Mouse (Mus musculus) heart, postnatal 36 days (tissue): ENCODE measurements around the gene Cabp2. TPM values are rescaled to one million over a fixed set of nuclear protein-coding genes. Genes with fewer than 3 reads are reported as not detected.
"Not testable (repeated sequence)": the region's sequence is repeated elsewhere in the genome, so short reads cannot be mapped to it uniquely, and the experiment has no call there.

ENCODE experiments used
- DNase-seq, 2 experiments: peaks; one replicate each; pipeline ENCODE4 v3.0.0; 2021 to 2022
- intact Hi-C: fragments of 180-260 bp; cut with DNase I; formaldehyde crosslinking; loops from one replicate; pipeline ENCODE4 v1.15.1; 2025
- total RNA-seq, 2 experiments: library from RNA; stranded (reverse); gene quantifications; 2 replicates each; pipeline ENCODE4 v1.2.3; 2021

Cabp2 gene
- total RNA-seq, 2 experiments from 2014 or later: not detected

GRCm38 (mm10) chr19:4119716-4120487 is 38.5 kb downstream of the Cabp2 start:
- intact Hi-C loops: no loop called here
- no peak for DNase-seq

- intact Hi-C loops: no loop called here
- DNase-seq: no peak
Observed at GRCm38 (mm10) chr19:4120496-4120895, 39.1 kb downstream of the Cabp2 start.

GRCm38 (mm10) chr19:4121097-4121805 is 39.9 kb downstream of the Cabp2 start:
- DNase-seq: peak; percentile 98 to 99
- intact Hi-C loops: no loop called here

- intact Hi-C loops, DNase-seq: not testable (repeated sequence)
Observed at GRCm38 (mm10) chr19:4121896-4122295, 40.5 kb downstream of the Cabp2 start.

GRCm38 (mm10) chr19:4122411-4123370 is 41.3 kb downstream of the Cabp2 start:
- no peak for DNase-seq
- intact Hi-C loops: no loop called here

GRCm38 (mm10) chr19:4124432-4124831 is 43.1 kb downstream of the Cabp2 start:
- intact Hi-C loops: loop anchor here (1.0 kb wide), 1 partner anchor 104 kb away; no protein-coding TSS in a partner anchor
- no peak for DNase-seq

GRCm38 (mm10) chr19:4125268-4125667 is 43.9 kb downstream of the Cabp2 start:
- intact Hi-C loops, DNase-seq: not testable (repeated sequence)

GRCm38 (mm10) chr19:4125741-4126696 is 44.6 kb downstream of the Cabp2 start, which contains the start of gene Aip:
Gene Aip (minus strand): TSS chr19:4125858.
- intact Hi-C loops: loop anchor here (1.0 to 2.0 kb wide), 2 partner anchors 22 to 37 kb away; partner anchors contain the start of genes Coro1b and Rps6kb2
- DNase-seq: peak; percentile 96 to 97

GRCm38 (mm10) chr19:4126759-4127495 is 45.5 kb downstream of the Cabp2 start:
- DNase-seq: no peak
- intact Hi-C loops: loop anchor here (1.0 to 2.0 kb wide), 2 partner anchors 21 to 36 kb away; partner anchors contain the start of genes Coro1b and Rps6kb2

- intact Hi-C loops: no loop called here
- DNase-seq: no peak
Observed at GRCm38 (mm10) chr19:4129462-4129861, 48.1 kb downstream of the Cabp2 start.

- no peak for DNase-seq
- intact Hi-C loops: no loop called here
Observed at GRCm38 (mm10) chr19:4130106-4130505, 48.7 kb downstream of the Cabp2 start.

- no peak for DNase-seq
Observed at GRCm38 (mm10) chr19:4131075-4131474, 49.7 kb downstream of the Cabp2 start.

GRCm38 (mm10) chr19:4131768-4132167 is 50.4 kb downstream of the Cabp2 start:
- no peak for DNase-seq
- intact Hi-C loops: no loop called here

More at GRCm38 (mm10) chr19:4131075-4131474, 49.7 kb downstream of the Cabp2 start:
- intact Hi-C loops: no loop called here

GRCm38 (mm10) chr19:4134354-4134753 is 53.0 kb downstream of the Cabp2 start:
- intact Hi-C loops: no loop called here
- DNase-seq: no peak

- DNase-seq, intact Hi-C loops: not testable (repeated sequence)
Observed at GRCm38 (mm10) chr19:4135229-4135962, 54.0 kb downstream of the Cabp2 start.

GRCm38 (mm10) chr19:4135963-4136345 is 54.6 kb downstream of the Cabp2 start:
- intact Hi-C loops: not testable (repeated sequence)

GRCm38 (mm10) chr19:4136463-4136862 is 55.1 kb downstream of the Cabp2 start:
- intact Hi-C loops: no loop called here
- DNase-seq: no peak

More at GRCm38 (mm10) chr19:4135963-4136345, 54.6 kb downstream of the Cabp2 start:
- DNase-seq: not testable (repeated sequence)
